Mouse (Mus musculus): ENCODE measurements around the gene Notch2. TPM values are rescaled to one million over a fixed set of nuclear protein-coding genes. Genes with fewer than 3 reads are reported as not detected.

Notch2 gene
- polyA plus RNA-seq, 1 experiment from 2014 or later = 9.0 TPM

GRCm38 (mm10) chr3:98020431-98021229 is 7.3 kb downstream of the Notch2 start:
- Histone ChIP-seq H3K4me3 (no peak overlapping the region), H3K27ac (no peak overlapping the region), H3K4me1 (peaks cover 16% of the 10 kb centered on the region), H3K9me3 (no peaks in the 10 kb centered on the region), H3K4me2 (no peak overlapping the region), H3K9ac (no peak overlapping the region), H3K36me3 (replicated peaks) (no peaks in the 10 kb centered on the region), H3K27me3 (replicated peaks) (no peaks in the 10 kb centered on the region)
- 77% methylated on average over 9 of the region's 9 CpGs for WGBS
- no peak for ATAC-seq (replicated peaks)

- no peaks in the 10 kb centered on the region for H3K27me3 ChIP-seq (replicated peaks)
- no peak overlapping the region for H3K9ac ChIP-seq
- H3K27ac ChIP-seq = peak overlapping the region; percentile 53
- no peaks in the 10 kb centered on the region for H3K9me3 ChIP-seq
- no peaks in the 10 kb centered on the region for H3K36me3 ChIP-seq (replicated peaks)
- H3K4me2 ChIP-seq = peak overlapping the region; percentile 36
- H3K4me3 ChIP-seq = 0 out of 2 replicates have a peak overlapping the region, but pooled peaks have one; percentile 6
- peaks cover 22% of the 10 kb centered on the region for H3K4me1 ChIP-seq
- 8% methylated on average over 13 of the region's 13 CpGs for WGBS
- ATAC-seq (replicated peaks) = peak; percentile 46; the same call in 1 of the 2 replicates
These were observed 11.0 kb downstream of the Notch2 start for GRCm38 (mm10) chr3:98024288-98024848.

- no peaks in the 10 kb centered on the region for H3K36me3 ChIP-seq (replicated peaks)
- ATAC-seq (replicated peaks) = 0 out of 2 replicates have a peak, but pooled peaks have one; percentile 25
- no peak overlapping the region for H3K9ac ChIP-seq
- H3K4me3 ChIP-seq = no peak overlapping the region
- H3K4me1 ChIP-seq = peaks cover 20% of the 10 kb centered on the region
- H3K9me3 ChIP-seq = no peaks in the 10 kb centered on the region
- no peak overlapping the region for H3K4me2 ChIP-seq
- no peaks in the 10 kb centered on the region for H3K27me3 ChIP-seq (replicated peaks)
- H3K27ac ChIP-seq = no peak overlapping the region
- 27% methylated on average over 14 of the region's 14 CpGs for WGBS
These were observed 12.2 kb downstream of the Notch2 start for GRCm38 (mm10) chr3:98025521-98025920.

- Histone ChIP-seq H3K27me3 (replicated peaks) (no peaks in the 10 kb centered on the region), H3K4me1 (peaks cover 20% of the 10 kb centered on the region), H3K9ac (no peak overlapping the region), H3K4me2 (no peak overlapping the region), H3K27ac (no peak overlapping the region), H3K9me3 (no peaks in the 10 kb centered on the region), H3K4me3 (no peak overlapping the region), H3K36me3 (replicated peaks) (no peaks in the 10 kb centered on the region)
- WGBS = 31% methylated on average over 10 of the region's 10 CpGs
- peak; percentile 16; the same call in 1 of the 2 replicates for ATAC-seq (replicated peaks)
These were observed 12.9 kb downstream of the Notch2 start for GRCm38 (mm10) chr3:98025921-98026880.

- H3K9me3 ChIP-seq = no peaks in the 10 kb centered on the region
- no peaks in the 10 kb centered on the region for H3K36me3 ChIP-seq (replicated peaks)
- H3K9ac ChIP-seq = no peak overlapping the region
- H3K4me2 ChIP-seq = no peak overlapping the region
- 48% methylated on average over 3 of the region's 3 CpGs for WGBS
- no peak overlapping the region for H3K27ac ChIP-seq
- no peak for ATAC-seq (replicated peaks)
- H3K4me3 ChIP-seq = no peak overlapping the region
- peaks cover 20% of the 10 kb centered on the region for H3K4me1 ChIP-seq
- H3K27me3 ChIP-seq (replicated peaks) = no peaks in the 10 kb centered on the region
These were observed 14.0 kb downstream of the Notch2 start for GRCm38 (mm10) chr3:98027371-98027774.

- 47% methylated on average over 4 of the region's 4 CpGs for WGBS
- no peak overlapping the region for H3K27ac ChIP-seq
- H3K36me3 ChIP-seq (replicated peaks) = no peaks in the 10 kb centered on the region
- no peak overlapping the region for H3K9ac ChIP-seq
- H3K4me2 ChIP-seq = no peak overlapping the region
- ATAC-seq (replicated peaks) = no peak
- no peaks in the 10 kb centered on the region for H3K9me3 ChIP-seq
- no peak overlapping the region for H3K4me3 ChIP-seq
- peaks cover 21% of the 10 kb centered on the region for H3K4me1 ChIP-seq
- H3K27me3 ChIP-seq (replicated peaks) = no peaks in the 10 kb centered on the region
These were observed 14.7 kb downstream of the Notch2 start for GRCm38 (mm10) chr3:98028072-98028471.

GRCm38 (mm10) chr3:98028936-98029335 is 15.6 kb downstream of the Notch2 start:
- ATAC-seq (replicated peaks) = no peak
- H3K4me2 ChIP-seq = no peak overlapping the region
- no peaks in the 10 kb centered on the region for H3K9me3 ChIP-seq
- H3K9ac ChIP-seq = no peak overlapping the region
- H3K36me3 ChIP-seq (replicated peaks) = no peaks in the 10 kb centered on the region
- no peak overlapping the region for H3K4me3 ChIP-seq
- H3K27ac ChIP-seq = no peak overlapping the region
- peaks cover 24% of the 10 kb centered on the region for H3K4me1 ChIP-seq
- WGBS = 62% methylated on average over 10 of the region's 10 CpGs
- no peaks in the 10 kb centered on the region for H3K27me3 ChIP-seq (replicated peaks)

GRCm38 (mm10) chr3:98031104-98031503 is 17.8 kb downstream of the Notch2 start:
- Histone ChIP-seq H3K4me1 (peaks cover 27% of the 10 kb centered on the region), H3K9me3 (no peaks in the 10 kb centered on the region), H3K27ac (no peak overlapping the region), H3K4me3 (no peak overlapping the region), H3K36me3 (replicated peaks) (no peaks in the 10 kb centered on the region), H3K9ac (no peak overlapping the region), H3K4me2 (no peak overlapping the region), H3K27me3 (replicated peaks) (no peaks in the 10 kb centered on the region)
- no peak for ATAC-seq (replicated peaks)
- 84% methylated on average over 7 of the region's 7 CpGs for WGBS

- H3K4me3 ChIP-seq = no peak overlapping the region
- H3K4me2 ChIP-seq = no peak overlapping the region
- 76% methylated on average over 3 of the region's 3 CpGs for WGBS
- H3K9ac ChIP-seq = no peak overlapping the region
- no peaks in the 10 kb centered on the region for H3K27me3 ChIP-seq (replicated peaks)
- peaks cover 26% of the 10 kb centered on the region for H3K4me1 ChIP-seq
- no peaks in the 10 kb centered on the region for H3K36me3 ChIP-seq (replicated peaks)
- H3K9me3 ChIP-seq = no peaks in the 10 kb centered on the region
- ATAC-seq (replicated peaks) = no peak
- H3K27ac ChIP-seq = no peak overlapping the region
These were observed 18.9 kb downstream of the Notch2 start for GRCm38 (mm10) chr3:98032191-98032590.

- H3K27me3 ChIP-seq (replicated peaks) = no peaks in the 10 kb centered on the region
- WGBS = 43% methylated on average over 5 of the region's 5 CpGs
- ATAC-seq (replicated peaks) = no peak
- H3K4me1 ChIP-seq = peaks cover 26% of the 10 kb centered on the region
- H3K4me2 ChIP-seq = no peak overlapping the region
- H3K27ac ChIP-seq = no peak overlapping the region
- no peaks in the 10 kb centered on the region for H3K36me3 ChIP-seq (replicated peaks)
- no peak overlapping the region for H3K9ac ChIP-seq
- H3K9me3 ChIP-seq = no peaks in the 10 kb centered on the region
- H3K4me3 ChIP-seq = no peak overlapping the region
These were observed 19.6 kb downstream of the Notch2 start for GRCm38 (mm10) chr3:98032944-98033343.

- WGBS = 35% methylated on average over 15 of the region's 15 CpGs
- Histone ChIP-seq H3K9me3 (no peaks in the 10 kb centered on the region), H3K27ac (no peak overlapping the region), H3K9ac (no peak overlapping the region), H3K4me2 (no peak overlapping the region; the same call in 1 of the 2 replicates), H3K27me3 (replicated peaks) (no peaks in the 10 kb centered on the region), H3K36me3 (replicated peaks) (no peaks in the 10 kb centered on the region), H3K4me3 (no peak overlapping the region), H3K4me1 (peaks cover 21% of the 10 kb centered on the region)
- peak; percentile 27; the same call in 1 of the 2 replicates for ATAC-seq (replicated peaks)
These were observed 21.6 kb downstream of the Notch2 start for GRCm38 (mm10) chr3:98034622-98035593.
